Mouse (Mus musculus): ENCODE measurements around the gene Saa3. TPM values are rescaled to one million over a fixed set of nuclear protein-coding genes. Genes with fewer than 3 reads are reported as not detected.
"Not testable (repeated sequence)": the region's sequence is repeated elsewhere in the genome, so short reads cannot be mapped to it uniquely, and the experiment has no call there.

Saa3 gene
- polyA plus RNA-seq, 1 experiment, result 3.8 TPM

DNA sequence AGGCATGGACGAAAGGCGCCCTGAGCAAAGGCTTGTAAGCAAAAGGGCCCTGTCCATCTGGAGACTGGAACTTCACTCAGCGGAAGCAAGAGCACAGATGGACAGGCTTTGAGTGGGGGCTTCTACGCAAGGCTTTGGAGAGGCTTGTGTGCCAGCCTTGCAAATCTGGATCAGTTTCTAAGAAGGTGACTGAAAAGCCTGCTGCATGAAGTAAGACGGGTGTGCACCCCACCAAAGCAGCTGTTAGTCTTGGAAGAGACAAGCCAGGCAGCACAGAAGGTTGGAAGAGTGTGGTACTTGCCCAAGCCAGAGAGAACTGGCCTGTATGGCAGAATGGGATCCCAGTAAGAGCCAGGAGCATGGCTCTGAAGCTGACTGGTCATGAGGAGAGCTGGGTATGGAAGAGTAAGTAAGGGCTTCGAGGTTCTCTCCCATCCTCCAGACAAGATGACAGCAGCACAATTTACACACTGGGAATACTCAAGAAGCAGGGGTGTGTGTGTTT, 14.9 kb downstream of the Saa3 start:
- Histone ChIP-seq H3K9me3 (replicated peaks; ENCODE audit: control insufficient read depth, insufficient read depth, low read length, poor library complexity, severe bottlenecking) (no peaks in the 10 kb centered on the region), H3K27ac (ENCODE audit: insufficient read depth, low read length) (no peak overlapping the region), H3K27me3 (ENCODE audit: control insufficient read depth, insufficient read depth, low read length, poor library complexity, severe bottlenecking) (no peaks in the 10 kb centered on the region), H3K36me3 (ENCODE audit: control insufficient read depth, insufficient read depth, low read length, poor library complexity, severe bottlenecking) (peaks cover 55% of the 10 kb centered on the region), H3K4me3 (ENCODE audit: low read depth, low read length) (no peak overlapping the region), H3K4me1 (ENCODE audit: control insufficient read depth, insufficient read depth, low read length) (no peaks in the 10 kb centered on the region), H3K9ac (ENCODE audit: low read depth, poor library complexity, severe bottlenecking) (no peak overlapping the region)
- no peak for TF ChIP-seq POLR2A (IDR thresholded peaks at IDR 0.05; ENCODE audit: insufficient read depth, low read length)
- no peak for TF ChIP-seq EP300 (IDR thresholded peaks at IDR 0.05; ENCODE audit: insufficient read depth, low read depth, low read length)
- TF ChIP-seq CTCF (IDR thresholded peaks at IDR 0.05; ENCODE audit: low read depth, low read length), result no peak

DNA sequence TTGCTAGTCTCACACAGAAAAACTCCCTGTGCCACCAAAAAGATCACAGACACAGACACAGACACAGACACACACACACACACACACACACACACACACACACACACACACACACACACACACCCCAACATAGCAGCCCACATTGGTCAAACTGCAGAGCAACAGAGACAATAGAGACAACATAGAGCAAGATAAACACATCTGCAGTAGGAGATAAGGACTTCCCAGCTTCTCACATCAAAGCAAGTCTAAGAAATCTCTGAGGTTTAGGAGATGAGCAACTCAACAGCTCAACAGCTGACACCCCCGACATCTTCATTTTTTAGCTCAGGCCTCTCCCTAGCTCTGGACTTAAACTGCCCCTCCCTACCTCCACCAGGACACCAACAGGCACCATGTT, 18.7 kb downstream of the Saa3 start:
- no peak for TF ChIP-seq POLR2A (IDR thresholded peaks at IDR 0.05; ENCODE audit: insufficient read depth, low read length)
- no peak for TF ChIP-seq EP300 (IDR thresholded peaks at IDR 0.05; ENCODE audit: insufficient read depth, low read depth, low read length)
- TF ChIP-seq CTCF (IDR thresholded peaks at IDR 0.05; ENCODE audit: low read depth, low read length), result no peak
- no peak overlapping the region for H3K4me3 ChIP-seq (ENCODE audit: low read depth, low read length)
- no peak overlapping the region for H3K9ac ChIP-seq (ENCODE audit: low read depth, poor library complexity, severe bottlenecking)
- peaks cover 41% of the 10 kb centered on the region for H3K36me3 ChIP-seq (ENCODE audit: control insufficient read depth, insufficient read depth, low read length, poor library complexity, severe bottlenecking)
- no peaks in the 10 kb centered on the region for H3K27me3 ChIP-seq (ENCODE audit: control insufficient read depth, insufficient read depth, low read length, poor library complexity, severe bottlenecking)
- no peaks in the 10 kb centered on the region for H3K9me3 ChIP-seq (replicated peaks; ENCODE audit: control insufficient read depth, insufficient read depth, low read length, poor library complexity, severe bottlenecking)
- no peak overlapping the region for H3K27ac ChIP-seq (ENCODE audit: insufficient read depth, low read length)
- H3K4me1 ChIP-seq (ENCODE audit: control insufficient read depth, insufficient read depth, low read length), result no peaks in the 10 kb centered on the region

GRCm38 (mm10) chr7:46686827-46687226, 28.7 kb downstream of the Saa3 start:
- Histone ChIP-seq H3K27me3 (ENCODE audit: control insufficient read depth, insufficient read depth, low read length, poor library complexity, severe bottlenecking) (no peaks in the 10 kb centered on the region), H3K36me3 (ENCODE audit: control insufficient read depth, insufficient read depth, low read length, poor library complexity, severe bottlenecking) (peaks cover 18% of the 10 kb centered on the region), H3K27ac (ENCODE audit: insufficient read depth, low read length) (no peak overlapping the region), H3K9me3 (replicated peaks; ENCODE audit: control insufficient read depth, insufficient read depth, low read length, poor library complexity, severe bottlenecking) (no peaks in the 10 kb centered on the region), H3K4me3 (ENCODE audit: low read depth, low read length) (no peak overlapping the region), H3K4me1 (ENCODE audit: control insufficient read depth, insufficient read depth, low read length) (no peaks in the 10 kb centered on the region), H3K9ac (ENCODE audit: low read depth, poor library complexity, severe bottlenecking) (no peak overlapping the region)
- no peak for TF ChIP-seq POLR2A (IDR thresholded peaks at IDR 0.05; ENCODE audit: insufficient read depth, low read length)
- no peak for TF ChIP-seq EP300 (IDR thresholded peaks at IDR 0.05; ENCODE audit: insufficient read depth, low read depth, low read length)
- no peak for TF ChIP-seq CTCF (IDR thresholded peaks at IDR 0.05; ENCODE audit: low read depth, low read length)

DNA sequence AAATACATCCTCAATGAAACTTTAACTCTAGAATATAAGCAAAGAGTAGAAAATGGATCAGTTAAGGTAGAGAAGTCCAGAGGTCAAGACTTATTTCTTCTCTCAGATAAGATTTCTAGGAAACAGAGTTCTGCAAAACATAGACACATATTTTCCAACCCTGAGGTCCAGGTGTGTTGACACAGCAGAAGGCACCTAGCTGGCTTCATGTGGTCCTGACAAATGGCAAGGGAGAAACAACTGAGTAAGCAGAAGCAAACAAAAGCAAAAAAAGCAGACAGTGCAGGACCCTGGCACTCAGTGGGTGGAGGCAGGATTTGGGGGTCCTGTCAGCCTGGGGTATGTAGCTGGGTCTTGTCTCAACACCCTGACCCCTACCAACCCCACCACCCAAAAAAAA, 34.8 kb downstream of the Saa3 start:
- no peak overlapping the region for H3K27ac ChIP-seq (ENCODE audit: insufficient read depth, low read length)
- H3K4me1 ChIP-seq (ENCODE audit: control insufficient read depth, insufficient read depth, low read length), result no peaks in the 10 kb centered on the region
- no peaks in the 10 kb centered on the region for H3K27me3 ChIP-seq (ENCODE audit: control insufficient read depth, insufficient read depth, low read length, poor library complexity, severe bottlenecking)
- no peak overlapping the region for H3K4me3 ChIP-seq (ENCODE audit: low read depth, low read length)
- no peak overlapping the region for H3K9ac ChIP-seq (ENCODE audit: low read depth, poor library complexity, severe bottlenecking)
- H3K9me3 ChIP-seq (replicated peaks; ENCODE audit: control insufficient read depth, insufficient read depth, low read length, poor library complexity, severe bottlenecking), result no peaks in the 10 kb centered on the region
- TF ChIP-seq POLR2A (IDR thresholded peaks at IDR 0.05; ENCODE audit: insufficient read depth, low read length) (no peak), CTCF (IDR thresholded peaks at IDR 0.05; ENCODE audit: low read depth, low read length) (no peak), EP300 (IDR thresholded peaks at IDR 0.05; ENCODE audit: insufficient read depth, low read depth, low read length) (no peak)
- no peaks in the 10 kb centered on the region for H3K36me3 ChIP-seq (ENCODE audit: control insufficient read depth, insufficient read depth, low read length, poor library complexity, severe bottlenecking)

DNA sequence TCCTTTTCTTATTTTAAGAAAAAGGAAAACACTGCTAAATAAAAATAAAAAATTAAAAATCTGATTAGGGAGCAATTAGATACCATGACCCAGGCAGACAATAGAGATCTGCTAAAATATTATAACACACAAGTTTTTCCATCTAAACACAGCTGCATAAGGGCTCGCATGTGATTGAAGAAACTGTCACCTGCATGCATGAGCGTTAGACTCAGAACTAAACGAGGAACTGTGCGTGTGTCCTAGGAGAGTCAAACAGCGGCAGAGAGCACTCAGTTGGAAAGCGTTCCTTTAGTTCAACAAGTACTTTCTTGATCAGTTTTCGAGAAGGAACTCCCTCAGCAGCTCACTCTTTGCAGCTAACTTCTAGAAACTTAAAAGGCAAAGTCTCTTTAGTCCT, 36.5 kb downstream of the Saa3 start:
- H3K27ac ChIP-seq (ENCODE audit: insufficient read depth, low read length); H3K36me3 ChIP-seq (ENCODE audit: control insufficient read depth, insufficient read depth, low read length, poor library complexity, severe bottlenecking); H3K27me3 ChIP-seq (ENCODE audit: control insufficient read depth, insufficient read depth, low read length, poor library complexity, severe bottlenecking); H3K4me3 ChIP-seq (ENCODE audit: low read depth, low read length); H3K4me1 ChIP-seq (ENCODE audit: control insufficient read depth, insufficient read depth, low read length); H3K9me3 ChIP-seq (replicated peaks; ENCODE audit: control insufficient read depth, insufficient read depth, low read length, poor library complexity, severe bottlenecking); H3K9ac ChIP-seq (ENCODE audit: low read depth, poor library complexity, severe bottlenecking): not testable (repeated sequence)

DNA sequence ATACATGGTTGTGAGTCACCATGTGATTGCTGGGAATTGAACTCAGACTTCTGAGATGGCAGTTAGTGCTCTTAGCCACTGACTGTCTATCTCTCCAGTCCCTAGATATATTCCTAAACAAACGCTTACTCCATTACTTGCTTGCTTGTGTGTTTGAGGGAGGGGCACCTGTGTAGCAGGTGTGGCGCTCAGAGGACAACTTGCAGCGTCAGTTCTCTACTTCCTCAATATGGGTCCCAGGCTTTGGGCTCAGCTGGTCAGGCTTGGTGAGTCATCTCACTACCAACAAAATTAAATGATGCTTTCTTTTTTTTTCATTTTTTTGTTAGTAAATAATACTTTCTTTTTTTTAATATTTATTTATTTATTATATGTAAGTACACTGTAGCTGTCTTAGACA, 37.1 kb downstream of the Saa3 start:
- Histone ChIP-seq H3K36me3 (ENCODE audit: control insufficient read depth, insufficient read depth, low read length, poor library complexity, severe bottlenecking) (no peaks in the 10 kb centered on the region), H3K27me3 (ENCODE audit: control insufficient read depth, insufficient read depth, low read length, poor library complexity, severe bottlenecking) (no peaks in the 10 kb centered on the region), H3K9ac (ENCODE audit: low read depth, poor library complexity, severe bottlenecking) (no peak overlapping the region), H3K4me1 (ENCODE audit: control insufficient read depth, insufficient read depth, low read length) (no peaks in the 10 kb centered on the region), H3K9me3 (replicated peaks; ENCODE audit: control insufficient read depth, insufficient read depth, low read length, poor library complexity, severe bottlenecking) (no peaks in the 10 kb centered on the region), H3K4me3 (ENCODE audit: low read depth, low read length) (no peak overlapping the region), H3K27ac (ENCODE audit: insufficient read depth, low read length) (no peak overlapping the region)
- TF ChIP-seq CTCF (IDR thresholded peaks at IDR 0.05; ENCODE audit: low read depth, low read length), result no peak

Measured in ES-Bruce4 (cell line).